Mouse (Mus musculus): ENCODE measurements around the gene Magoh.

Gene Magoh

GRCm38 (mm10) chr4:107889731-107890432, 10.3 kb downstream of the Magoh start, which contains the start of gene 0610037L13Rik:
TSS of gene 0610037L13Rik (plus strand) at chr4:107889813.
- peak; percentile 96 for DNase-seq (ENCODE audit: low spot score)

GRCm38 (mm10) chr4:107892663-107893062, 13.1 kb downstream of the Magoh start:
- DNase-seq (ENCODE audit: low spot score), result no peak

- DNase-seq (ENCODE audit: low spot score), result no peak
These were observed 19.8 kb downstream of the Magoh start for GRCm38 (mm10) chr4:107899211-107899927.

GRCm38 (mm10) chr4:107900206-107900605, 20.7 kb downstream of the Magoh start:
- DNase-seq (ENCODE audit: low spot score), result no peak

GRCm38 (mm10) chr4:107904252-107904651, 24.7 kb downstream of the Magoh start:
- DNase-seq (ENCODE audit: low spot score), result no peak

GRCm38 (mm10) chr4:107906561-107906960, 27.0 kb downstream of the Magoh start:
- DNase-seq (ENCODE audit: low spot score), result no peak

- DNase-seq (ENCODE audit: low spot score), result no peak
These were observed 30.5 kb downstream of the Magoh start for GRCm38 (mm10) chr4:107910020-107910419.

GRCm38 (mm10) chr4:107920336-107920735, 40.8 kb downstream of the Magoh start:
- DNase-seq (ENCODE audit: low spot score), result no peak

GRCm38 (mm10) chr4:107921152-107921695, 41.7 kb downstream of the Magoh start:
- peak; percentile 64 for DNase-seq (ENCODE audit: low spot score)

GRCm38 (mm10) chr4:107921952-107922351, 42.4 kb downstream of the Magoh start:
- DNase-seq (ENCODE audit: low spot score), result no peak

GRCm38 (mm10) chr4:107923145-107923802, 43.7 kb downstream of the Magoh start, which contains the start of gene Cpt2:
TSS of gene Cpt2 (minus strand) at chr4:107923610.
- DNase-seq (ENCODE audit: low spot score), result peak; percentile 98

- no peak for DNase-seq (ENCODE audit: low spot score)
These were observed 44.2 kb downstream of the Magoh start for GRCm38 (mm10) chr4:107923803-107924194.

- DNase-seq (ENCODE audit: low spot score), result no peak
These were observed 48.7 kb downstream of the Magoh start for GRCm38 (mm10) chr4:107928269-107928668.

GRCm38 (mm10) chr4:107928726-107929125, 49.2 kb downstream of the Magoh start:
- no peak for DNase-seq (ENCODE audit: low spot score)

- no peak for DNase-seq (ENCODE audit: low spot score)
These were observed 51.9 kb downstream of the Magoh start for GRCm38 (mm10) chr4:107931453-107931852.

- DNase-seq (ENCODE audit: low spot score), result no peak
These were observed 53.7 kb downstream of the Magoh start for GRCm38 (mm10) chr4:107933239-107933638.

GRCm38 (mm10) chr4:107935254-107935653, 55.7 kb downstream of the Magoh start:
- DNase-seq (ENCODE audit: low spot score), result no peak

Measured in testis, postnatal 10 days (tissue).